Mouse (Mus musculus): ENCODE measurements around the gene Stub1. TPM values are rescaled to one million over a fixed set of nuclear protein-coding genes. Genes with fewer than 3 reads are reported as not detected.

The Stub1 gene
- polyA plus RNA-seq, 1 experiment from 2014 or later: 362 TPM

DNA sequence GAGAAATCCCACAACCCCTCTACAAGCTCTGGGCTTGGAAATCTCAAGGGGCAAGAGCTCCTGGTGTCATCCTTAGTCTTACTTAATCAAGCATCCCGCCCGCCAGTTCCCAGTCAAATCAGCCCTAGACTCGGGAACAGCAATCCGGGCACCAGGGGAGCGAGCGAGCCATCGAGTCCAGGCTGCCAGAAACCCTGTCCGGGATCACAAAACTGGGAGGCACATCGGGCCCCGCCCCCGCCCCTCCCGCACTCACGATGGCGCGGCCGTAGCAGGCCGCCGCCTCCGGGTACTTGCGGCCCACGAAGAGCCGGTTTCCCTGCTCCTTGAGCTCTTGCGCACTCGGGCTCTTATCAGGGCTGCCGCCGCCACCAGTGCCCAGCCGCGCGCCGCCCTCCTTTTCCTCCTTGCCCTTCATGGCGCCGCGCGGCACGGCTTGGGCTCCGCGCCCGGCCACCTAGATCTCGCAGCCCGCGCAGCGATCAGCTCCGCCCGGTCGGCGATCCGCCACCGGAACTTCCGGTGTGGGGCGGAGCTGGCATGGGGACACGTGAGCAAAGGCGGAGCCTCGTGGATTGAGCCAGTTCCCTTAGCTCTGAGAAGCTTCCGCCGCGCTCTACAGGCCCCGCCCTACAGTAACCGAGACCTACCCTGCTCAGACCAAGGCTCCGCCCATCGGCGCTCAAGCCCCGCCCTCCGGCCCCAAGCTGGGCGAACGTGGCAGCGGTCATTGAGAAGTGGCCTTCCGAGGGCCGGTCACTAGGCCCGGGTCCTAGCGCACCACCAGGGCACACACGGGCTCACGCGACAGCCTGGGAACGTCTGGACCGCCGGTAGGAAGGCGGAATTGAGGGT, 541 bp downstream of the Stub1 start:
- Histone ChIP-seq H3K36me3 (peaks cover 42% of the 10 kb centered on the region), H3K27ac (peak overlapping the region; percentile 100), H3K4me3 (replicated peaks) (peak overlapping the region; percentile 64), H3K4me2 (peak overlapping the region; percentile 95), H3K9me3 (replicated peaks) (no peaks in the 10 kb centered on the region), H3K4me1 (peaks cover 82% of the 10 kb centered on the region), H3K9ac (peak overlapping the region; percentile 73), H3K27me3 (no peaks in the 10 kb centered on the region)
- under 1% methylated on average over 76 of the region's 77 CpGs for WGBS
- ATAC-seq (replicated peaks; ENCODE audit: low FRiP score): peak; percentile 89

DNA sequence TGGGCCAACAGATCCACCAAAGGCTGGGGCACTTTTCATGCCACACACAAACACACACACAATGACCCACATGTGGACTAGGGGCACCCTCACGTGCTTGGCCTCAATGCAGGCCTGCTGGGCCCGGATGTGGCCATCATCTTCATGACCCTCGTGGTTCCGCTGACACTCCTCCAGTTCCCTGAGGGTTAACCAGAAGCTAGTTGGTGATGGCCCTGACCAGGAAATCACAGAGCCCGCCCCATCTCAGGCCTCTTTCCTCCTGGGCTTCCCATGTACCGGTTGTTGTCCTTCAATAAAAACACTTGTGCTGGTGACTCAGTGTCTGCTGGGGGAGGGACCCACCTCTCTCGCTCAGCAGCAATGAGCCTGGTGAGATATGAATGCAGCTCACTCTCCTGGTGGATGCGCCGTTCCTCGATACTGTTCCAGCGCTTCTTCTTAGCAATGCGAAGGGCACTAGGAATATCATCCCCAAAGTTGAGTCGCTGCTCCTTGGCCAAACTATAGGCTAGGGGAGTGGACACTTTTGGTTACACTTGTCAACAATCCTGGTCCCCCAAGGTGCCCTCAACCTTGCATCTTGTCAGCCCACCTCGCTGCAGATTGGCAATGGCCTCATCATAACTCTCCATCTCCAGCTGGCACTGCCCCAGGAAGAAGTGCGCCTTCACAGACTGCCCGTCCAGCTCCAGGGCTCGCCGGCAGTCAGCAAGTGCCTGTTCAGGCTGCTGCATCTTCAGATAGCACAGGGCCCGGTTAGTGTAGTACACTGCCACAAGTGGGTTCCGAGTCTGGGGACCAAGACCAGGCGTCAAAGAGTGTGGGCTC, 1.5 kb downstream of the Stub1 start:
- H3K4me1 ChIP-seq: peaks cover 75% of the 10 kb centered on the region
- no peaks in the 10 kb centered on the region for H3K27me3 ChIP-seq
- peak overlapping the region; percentile 73 for H3K9ac ChIP-seq
- H3K27ac ChIP-seq: peak overlapping the region; percentile 100
- H3K4me2 ChIP-seq: peak overlapping the region; percentile 95
- no peak for ATAC-seq (replicated peaks; ENCODE audit: low FRiP score)
- 55% methylated on average over 21 of the region's 21 CpGs for WGBS
- H3K9me3 ChIP-seq (replicated peaks): no peaks in the 10 kb centered on the region
- H3K36me3 ChIP-seq: peaks cover 51% of the 10 kb centered on the region
- H3K4me3 ChIP-seq (replicated peaks): peak overlapping the region; percentile 64

DNA sequence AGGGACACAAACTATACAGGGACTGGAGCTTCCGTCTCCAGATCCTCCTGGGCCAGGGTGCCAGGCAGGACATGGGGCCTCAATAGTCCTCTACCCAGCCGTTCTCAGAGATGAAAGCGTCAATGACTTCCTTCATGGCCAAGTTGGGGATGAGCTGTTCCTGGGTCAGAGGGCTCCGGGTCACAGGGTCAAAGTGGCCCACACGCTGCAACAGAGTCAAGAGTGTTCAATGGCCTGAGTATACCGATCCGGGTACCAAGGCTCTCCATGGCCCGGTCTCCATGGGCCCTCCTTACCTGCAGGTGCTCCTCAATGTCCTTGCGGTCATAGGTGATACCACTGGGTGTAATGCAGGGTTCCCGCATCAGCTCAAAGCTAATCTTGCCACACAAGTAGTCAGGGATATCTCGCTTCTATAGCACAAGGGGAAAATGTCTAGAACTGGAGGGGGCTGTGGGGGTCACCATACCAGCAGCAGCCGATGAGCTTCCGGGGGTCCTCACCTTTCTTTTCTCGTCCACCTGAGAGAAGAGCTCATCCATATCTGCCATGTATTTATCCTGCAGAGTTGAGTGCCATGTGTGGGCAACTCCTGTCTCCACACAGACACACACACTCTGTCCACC, 2.3 kb downstream of the Stub1 start:
- peaks cover 57% of the 10 kb centered on the region for H3K36me3 ChIP-seq
- H3K4me2 ChIP-seq: peak overlapping the region; percentile 95
- H3K9ac ChIP-seq: peak overlapping the region; percentile 73; the same call in 1 of the 2 replicates
- peak overlapping the region; percentile 64 for H3K4me3 ChIP-seq (replicated peaks)
- H3K27me3 ChIP-seq: no peaks in the 10 kb centered on the region
- no peaks in the 10 kb centered on the region for H3K9me3 ChIP-seq (replicated peaks)
- 90% methylated on average over 14 of the region's 14 CpGs for WGBS
- 0 out of 2 replicates have a peak overlapping the region, but pooled peaks have one; percentile 95 for H3K27ac ChIP-seq
- peaks cover 73% of the 10 kb centered on the region for H3K4me1 ChIP-seq
- no peak for ATAC-seq (replicated peaks; ENCODE audit: low FRiP score)

DNA sequence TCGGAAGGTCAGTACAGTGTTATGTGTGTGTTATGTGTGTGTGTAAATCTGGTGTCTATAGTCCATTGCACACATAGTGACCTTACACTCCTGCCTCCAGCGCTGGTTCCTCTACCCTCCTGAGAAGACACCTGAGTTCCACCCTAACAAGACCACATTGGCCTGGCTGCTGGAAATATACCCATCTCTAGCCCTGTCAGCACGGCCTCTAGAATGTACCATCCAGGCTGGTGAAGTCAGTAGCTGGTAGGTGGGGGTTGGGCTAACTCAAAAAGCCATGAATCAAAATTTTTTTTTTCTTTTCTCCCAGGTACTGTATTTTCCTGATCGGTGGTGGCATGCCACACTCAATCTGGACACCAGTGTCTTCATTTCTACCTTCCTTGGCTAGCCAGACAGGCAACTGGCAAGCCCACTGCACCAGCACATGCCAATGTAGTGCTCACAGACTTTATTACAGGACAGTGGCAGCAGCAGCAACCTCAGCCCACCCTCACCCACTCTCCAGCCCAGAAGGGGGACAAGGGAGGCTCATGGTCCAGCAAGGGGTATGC, 2.9 kb downstream of the Stub1 start:
- Histone ChIP-seq H3K4me2 (peak overlapping the region; percentile 95), H3K9me3 (replicated peaks) (no peaks in the 10 kb centered on the region), H3K4me1 (peaks cover 71% of the 10 kb centered on the region), H3K36me3 (peaks cover 56% of the 10 kb centered on the region), H3K4me3 (replicated peaks) (peak overlapping the region; percentile 64), H3K9ac (0 out of 2 replicates have a peak overlapping the region, but pooled peaks have one; percentile 66), H3K27ac (0 out of 2 replicates have a peak overlapping the region, but pooled peaks have one; percentile 95), H3K27me3 (no peaks in the 10 kb centered on the region)
- ATAC-seq (replicated peaks; ENCODE audit: low FRiP score): no peak
- 85% methylated on average over 4 of the region's 4 CpGs for WGBS

DNA sequence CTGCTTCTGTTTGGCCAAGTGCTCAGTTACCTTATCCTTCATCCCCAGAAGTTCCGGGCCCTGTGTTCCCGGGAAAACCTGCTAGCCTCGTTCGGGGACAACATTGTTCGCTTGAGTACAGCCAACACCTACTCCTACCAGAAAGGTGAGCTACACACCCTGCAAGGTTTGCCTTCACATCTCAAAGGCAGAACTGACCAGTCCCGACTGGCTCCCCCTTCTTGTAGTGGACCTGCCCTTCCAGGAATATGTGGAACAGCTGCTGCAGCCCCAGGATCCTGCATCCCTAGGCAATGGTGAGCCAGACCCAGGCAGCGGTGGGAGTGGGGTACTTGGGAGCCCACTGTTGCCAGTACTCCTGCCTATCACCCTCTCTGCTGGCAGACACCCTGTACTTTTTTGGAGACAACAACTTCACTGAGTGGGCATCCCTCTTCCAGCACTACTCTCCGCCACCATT, 3.6 kb downstream of the Stub1 start:
- H3K36me3 ChIP-seq: peaks cover 50% of the 10 kb centered on the region
- peak overlapping the region; percentile 95 for H3K4me2 ChIP-seq
- peak overlapping the region; percentile 57 for H3K4me3 ChIP-seq (replicated peaks)
- no peaks in the 10 kb centered on the region for H3K27me3 ChIP-seq
- peaks cover 71% of the 10 kb centered on the region for H3K4me1 ChIP-seq
- 39% methylated on average over 8 of the region's 8 CpGs for WGBS
- H3K27ac ChIP-seq: peak overlapping the region; percentile 95
- H3K9ac ChIP-seq: peak overlapping the region; percentile 66
- H3K9me3 ChIP-seq (replicated peaks): no peaks in the 10 kb centered on the region
- ATAC-seq (replicated peaks; ENCODE audit: low FRiP score): no peak

DNA sequence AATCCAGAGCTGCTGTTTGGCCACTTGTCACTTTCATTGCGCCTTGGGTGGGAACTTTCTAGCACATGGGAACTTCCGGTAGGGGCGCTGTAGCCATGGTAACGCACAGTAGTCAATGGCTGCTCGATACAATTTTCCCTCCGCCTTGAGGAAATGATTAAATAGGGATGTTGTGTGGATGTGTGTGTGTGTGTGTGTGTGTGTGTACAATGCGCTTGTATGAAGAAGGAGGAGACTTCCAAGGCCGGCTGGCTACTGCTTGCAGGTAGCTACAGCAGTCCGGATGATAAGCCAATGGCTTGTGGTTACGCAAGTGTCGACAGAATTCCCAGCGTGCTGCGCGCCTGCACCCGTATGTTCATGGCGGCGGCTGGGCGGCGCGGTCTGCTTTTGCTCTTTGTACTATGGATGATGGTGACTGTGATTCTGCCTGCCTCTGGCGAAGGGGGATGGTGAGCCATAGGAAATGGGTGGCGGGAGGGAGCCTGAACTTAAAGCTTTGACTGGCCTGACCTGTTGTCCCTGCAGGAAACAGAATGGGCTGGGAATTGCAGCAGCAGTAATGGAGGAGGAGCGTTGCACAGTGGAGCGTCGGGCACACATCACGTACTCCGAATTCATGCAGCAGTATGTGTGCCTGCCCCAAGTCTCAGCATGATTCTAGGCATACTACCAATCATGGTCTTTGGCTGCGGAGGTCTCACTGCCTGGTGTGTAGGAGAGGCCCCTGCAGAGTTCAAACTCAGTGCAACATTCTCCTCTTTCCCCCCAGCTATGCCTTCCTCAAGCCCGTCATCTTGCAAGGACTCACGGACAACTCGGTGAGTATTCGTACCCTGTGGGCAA, 4.3 kb downstream of the Stub1 start, which contains the start of gene Jmjd8:
TSS of gene Jmjd8 (plus strand) at position 156 of the 846 bp plus-strand sequence.
- Histone ChIP-seq H3K4me1 (peaks cover 71% of the 10 kb centered on the region), H3K9me3 (replicated peaks) (no peaks in the 10 kb centered on the region), H3K9ac (peak within 1 kb of the TSS; percentile 66), H3K27me3 (no peaks in the 10 kb centered on the region), H3K27ac (peak within 1 kb of the TSS; percentile 95), H3K36me3 (peaks cover 50% of the 10 kb centered on the region), H3K4me2 (peak within 1 kb of the TSS; percentile 95), H3K4me3 (replicated peaks) (peak within 1 kb of the TSS; percentile 57)
- no peak; the same call in 1 of the 2 replicates for ATAC-seq (replicated peaks; ENCODE audit: low FRiP score)
- WGBS: under 1% methylated on average over 32 of the region's 32 CpGs

DNA sequence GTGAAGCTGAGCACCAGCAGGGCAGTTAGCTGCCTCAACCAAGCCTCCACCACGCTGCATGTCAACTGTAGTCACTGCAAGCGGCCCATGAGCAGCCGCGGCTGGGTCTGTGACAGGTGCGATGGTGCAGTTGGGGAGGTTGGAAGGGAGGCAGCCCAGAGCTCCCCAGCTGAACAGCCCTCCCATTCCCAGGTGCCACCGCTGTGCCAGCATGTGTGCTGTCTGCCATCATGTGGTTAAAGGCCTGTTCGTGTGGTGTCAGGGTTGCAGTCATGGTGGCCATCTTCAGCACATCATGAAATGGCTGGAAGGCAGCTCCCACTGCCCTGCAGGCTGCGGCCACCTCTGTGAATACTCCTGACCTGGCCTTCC, 5.0 kb downstream of the Stub1 start:
- no peak for ATAC-seq (replicated peaks; ENCODE audit: low FRiP score)
- Histone ChIP-seq H3K27ac (peak overlapping the region; percentile 95), H3K36me3 (peaks cover 50% of the 10 kb centered on the region), H3K4me2 (peak overlapping the region; percentile 95), H3K4me3 (replicated peaks) (peak overlapping the region; percentile 57), H3K27me3 (no peaks in the 10 kb centered on the region), H3K4me1 (peaks cover 69% of the 10 kb centered on the region), H3K9me3 (replicated peaks) (no peaks in the 10 kb centered on the region), H3K9ac (peak overlapping the region; percentile 66)
- 85% methylated on average over 8 of the region's 8 CpGs for WGBS

DNA sequence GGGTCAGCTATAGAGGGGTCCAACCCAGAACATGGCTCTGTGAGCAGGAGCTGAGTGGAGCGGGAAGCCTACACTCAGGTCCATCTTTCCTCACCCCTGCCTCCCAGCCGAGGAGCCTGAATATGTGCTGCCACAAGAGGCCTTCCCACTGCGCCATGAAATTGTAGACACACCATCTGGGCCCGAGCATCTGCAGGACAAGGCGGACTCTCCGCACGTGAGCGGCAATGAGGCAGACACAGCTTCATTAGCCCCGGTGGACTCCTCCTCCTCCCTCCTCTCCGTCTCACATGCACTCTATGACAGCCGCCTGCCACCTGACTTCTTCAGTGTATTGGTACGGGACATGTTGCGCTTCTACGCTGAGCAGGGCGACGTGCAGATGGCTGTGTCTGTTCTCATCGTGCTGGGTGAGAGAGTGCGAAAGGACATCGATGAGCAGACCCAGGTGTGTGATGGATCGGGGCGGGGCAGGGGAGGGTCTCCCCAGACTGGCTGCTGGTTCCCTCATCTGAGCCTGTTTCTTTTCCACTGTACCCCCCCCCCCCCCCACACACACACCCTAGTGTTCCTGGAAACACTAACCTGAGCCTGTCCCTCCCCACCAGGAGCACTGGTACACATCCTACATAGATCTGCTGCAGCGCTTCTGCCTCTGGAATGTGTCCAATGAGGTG, 5.5 kb downstream of the Stub1 start:
- Histone ChIP-seq H3K4me3 (replicated peaks) (no peak overlapping the region), H3K4me1 (peaks cover 69% of the 10 kb centered on the region), H3K36me3 (peaks cover 50% of the 10 kb centered on the region), H3K27me3 (0 out of 2 replicates have a peak, but pooled peaks cover under 1% of the 10 kb centered on the region), H3K4me2 (peak overlapping the region; percentile 95), H3K9me3 (replicated peaks) (no peaks in the 10 kb centered on the region), H3K9ac (no peak overlapping the region), H3K27ac (peak overlapping the region; percentile 95; the same call in 1 of the 2 replicates)
- no peak for ATAC-seq (replicated peaks; ENCODE audit: low FRiP score)
- WGBS: 90% methylated on average over 22 of the region's 22 CpGs

DNA sequence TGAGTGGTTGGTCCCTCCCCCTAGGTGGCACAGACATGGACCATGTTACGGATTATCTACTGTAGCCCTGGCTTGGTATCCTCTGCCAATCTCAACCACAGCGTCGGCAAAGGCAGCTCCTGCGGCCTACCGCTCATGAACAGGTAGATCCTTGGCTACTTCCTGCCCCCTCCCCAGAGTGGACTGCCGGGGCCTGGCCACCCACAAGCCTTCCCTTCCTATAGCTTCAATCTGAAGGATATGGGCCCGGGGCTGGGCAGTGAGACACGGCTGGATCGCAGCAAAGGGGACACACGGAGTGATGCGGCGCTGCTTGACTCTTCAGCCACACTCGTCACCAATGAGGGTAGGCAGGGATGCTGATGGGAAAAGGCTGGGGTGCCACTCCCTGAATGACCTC, 6.2 kb downstream of the Stub1 start:
- peaks cover 67% of the 10 kb centered on the region for H3K4me1 ChIP-seq
- 92% methylated on average over 13 of the region's 13 CpGs for WGBS
- no peak for ATAC-seq (replicated peaks; ENCODE audit: low FRiP score)
- peaks cover 7% of the 10 kb centered on the region for H3K27me3 ChIP-seq
- H3K36me3 ChIP-seq: peaks cover 50% of the 10 kb centered on the region
- no peaks in the 10 kb centered on the region for H3K9me3 ChIP-seq (replicated peaks)
- H3K4me2 ChIP-seq: no peak overlapping the region
- no peak overlapping the region for H3K9ac ChIP-seq
- no peak overlapping the region for H3K27ac ChIP-seq
- no peak overlapping the region for H3K4me3 ChIP-seq (replicated peaks)

DNA sequence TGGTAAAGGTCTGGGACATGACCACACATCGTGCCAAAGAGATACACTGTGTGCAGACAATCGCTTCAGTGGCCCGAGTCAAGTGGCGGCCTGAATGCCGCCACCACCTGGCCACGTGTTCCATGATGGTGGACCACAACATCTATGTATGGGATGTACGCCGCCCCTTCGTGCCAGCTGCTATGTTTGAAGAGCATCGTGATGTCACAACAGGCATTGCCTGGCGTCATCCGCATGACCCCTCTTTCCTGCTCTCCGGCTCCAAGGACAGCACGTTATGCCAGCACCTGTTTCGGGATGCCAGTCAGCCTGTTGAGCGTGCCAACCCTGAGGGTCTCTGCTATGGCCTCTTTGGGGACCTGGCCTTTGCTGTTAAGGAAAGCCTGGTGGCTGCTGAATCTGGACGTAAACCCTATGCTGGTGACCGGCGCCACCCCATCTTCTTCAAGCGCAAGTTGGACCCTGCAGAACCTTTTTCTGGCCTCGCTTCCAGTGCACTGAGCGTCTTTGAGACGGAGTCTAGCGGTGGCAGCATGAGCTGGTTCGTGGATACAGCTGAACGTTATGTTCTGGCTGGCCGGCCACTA, 7.1 kb downstream of the Stub1 start:
- Histone ChIP-seq H3K36me3 (peaks cover 41% of the 10 kb centered on the region), H3K27me3 (peaks cover 16% of the 10 kb centered on the region), H3K4me3 (replicated peaks) (no peak overlapping the region), H3K27ac (no peak overlapping the region), H3K4me2 (no peak overlapping the region), H3K9me3 (replicated peaks) (no peaks in the 10 kb centered on the region), H3K4me1 (peaks cover 57% of the 10 kb centered on the region), H3K9ac (no peak overlapping the region)
- no peak for ATAC-seq (replicated peaks; ENCODE audit: low FRiP score)
- 93% methylated on average over 27 of the region's 27 CpGs for WGBS

Measured in kidney, embryonic 15.5 days (tissue).